Mouse (Mus musculus) frontal cortex, postnatal 14 days (tissue): ENCODE data around the gene Ppp1r27.
"Not testable (repeated sequence)": the region's sequence is repeated elsewhere in the genome, so short reads cannot be mapped to it uniquely, and the experiment has no call there.

Experiments used
- DNase-seq, 2 experiments: peaks; one replicate each; pipeline ENCODE4 v3.0.0; 2022; ENCODE audit warnings: low spot score in 2 of 2

Ppp1r27 gene

DNA sequence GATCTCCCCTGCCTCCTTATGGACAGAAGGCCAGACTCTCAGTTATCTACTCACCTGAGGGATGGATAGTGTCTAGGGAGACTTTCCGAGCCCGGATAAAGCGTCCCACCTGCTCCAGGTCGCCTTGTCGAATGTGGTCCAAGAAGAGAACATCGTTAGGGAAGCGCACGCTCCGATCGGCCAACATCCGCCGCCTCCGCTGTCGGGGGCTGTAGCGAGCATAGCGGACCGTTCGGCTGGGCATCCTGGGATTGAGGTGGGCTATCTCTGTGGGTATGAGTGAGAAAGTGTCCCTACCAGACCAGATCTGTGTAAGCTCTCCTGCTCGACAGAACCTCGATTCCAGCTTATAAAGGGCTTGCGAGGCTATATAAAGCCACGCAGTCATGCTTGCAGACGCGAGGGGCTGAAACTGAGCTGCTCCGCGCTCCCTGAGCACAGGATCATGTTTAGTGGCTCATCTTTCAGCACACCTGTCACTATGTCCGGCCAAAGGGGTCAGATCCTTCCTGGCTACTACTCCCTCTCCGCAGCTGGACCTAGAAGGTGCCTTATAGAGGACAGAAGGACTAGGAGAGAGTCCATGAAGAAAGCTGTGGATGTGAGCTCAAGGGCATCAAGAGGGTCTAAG, at the start of gene Ppp1r27:
Ppp1r27 (minus strand) TSS at position 323 of the 631 bp plus-strand sequence.
- DNase-seq = no peak

- no peak for DNase-seq
Measured at GRCm38 (mm10) chr11:120600716-120601115, 49.8 kb upstream of the Ppp1r27 start.

GRCm38 (mm10) chr11:120598990-120599549, 48.1 kb upstream of the Ppp1r27 start:
- DNase-seq = no peak

DNA sequence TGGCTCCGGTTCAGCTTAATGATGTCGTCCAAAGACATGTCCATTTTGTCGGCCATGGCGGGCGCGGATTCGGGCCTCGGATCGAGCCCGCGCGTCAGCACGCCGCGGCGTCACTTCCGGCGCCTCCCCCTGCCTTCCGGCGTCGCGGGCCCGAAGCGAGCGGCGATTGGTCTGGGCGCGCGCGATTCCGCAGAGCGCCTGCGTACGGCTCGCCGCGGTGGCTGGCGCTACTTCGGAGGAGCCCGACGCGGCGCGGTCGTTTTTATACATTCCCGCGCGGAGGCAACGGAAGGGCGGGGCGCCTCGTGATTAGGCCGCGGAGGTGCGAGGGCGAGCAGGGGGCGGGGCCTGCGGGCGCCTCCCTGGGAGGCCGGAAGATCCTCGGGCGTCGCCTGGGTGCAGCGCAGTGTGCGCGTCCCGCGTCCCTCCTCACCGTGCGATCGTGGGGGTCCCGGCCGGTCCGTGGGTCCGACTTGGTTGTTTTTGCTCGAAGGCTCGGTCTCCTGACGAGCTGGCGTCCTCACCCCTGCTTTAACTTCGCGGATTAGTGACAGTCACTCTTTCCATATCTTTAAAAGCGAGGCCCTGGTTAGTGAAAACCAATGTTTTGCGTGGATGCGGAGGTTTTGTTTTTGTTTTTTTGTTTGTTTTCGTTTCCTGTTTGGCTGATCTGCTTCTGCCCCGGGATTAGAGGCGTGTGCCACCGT, 47.5 kb upstream of the Ppp1r27 start, which contains the start of the genes Alyref and Anapc11:
Alyref (minus strand) TSS at position 83 of the 707 bp plus-strand sequence.
Anapc11 (plus strand) TSS at position 139 of the 707 bp plus-strand sequence.
- DNase-seq = peak; percentile 82 to 88

DNA sequence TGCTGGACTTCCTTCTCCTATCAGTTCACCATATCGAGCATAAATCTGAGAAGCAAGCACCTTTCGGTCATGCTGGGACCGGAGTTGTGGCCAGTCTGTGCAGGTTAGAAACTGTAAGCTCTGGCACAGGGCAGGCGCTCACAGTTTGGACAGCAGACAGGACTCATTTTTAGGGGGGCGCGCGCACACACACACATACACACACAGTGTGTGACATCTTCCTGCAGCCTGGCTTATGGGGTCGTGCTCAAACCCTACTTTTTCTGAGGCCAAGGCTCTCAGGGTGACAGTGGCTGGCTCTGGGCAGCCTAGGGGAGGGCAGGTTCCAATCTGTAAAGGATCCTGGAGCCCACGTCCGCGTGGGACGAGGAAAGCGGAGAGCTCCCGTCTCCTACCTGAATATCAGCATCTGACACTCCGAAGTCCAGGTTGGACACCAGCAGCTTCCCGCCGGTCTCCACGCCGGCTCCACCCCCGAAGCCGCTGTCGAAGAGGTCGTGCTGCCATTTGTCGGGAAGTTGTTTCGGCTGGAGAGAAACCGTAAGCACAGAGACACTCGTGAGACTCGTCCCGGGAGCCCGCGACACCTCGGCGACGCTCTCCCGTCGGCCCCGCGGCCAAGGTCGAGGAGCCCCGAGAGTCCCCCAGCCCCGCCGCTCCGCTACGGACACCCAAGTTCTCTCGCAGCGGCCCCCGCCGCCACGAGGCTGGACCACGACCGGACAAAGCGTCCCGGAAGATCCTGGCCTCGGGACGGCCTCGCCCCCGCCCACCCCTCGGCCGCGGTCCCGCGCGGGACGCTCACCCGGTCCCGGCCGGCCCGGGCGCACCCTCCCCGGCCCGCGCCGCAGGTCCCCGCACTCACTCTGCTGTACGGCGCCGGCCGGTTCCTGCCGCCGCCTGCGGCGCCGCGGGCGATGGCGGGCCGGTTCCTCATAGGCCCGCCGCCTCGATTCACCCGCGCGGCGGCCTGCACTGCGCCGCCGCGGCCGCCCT, 46.6 kb upstream of the Ppp1r27 start:
- DNase-seq = no peak

DNA sequence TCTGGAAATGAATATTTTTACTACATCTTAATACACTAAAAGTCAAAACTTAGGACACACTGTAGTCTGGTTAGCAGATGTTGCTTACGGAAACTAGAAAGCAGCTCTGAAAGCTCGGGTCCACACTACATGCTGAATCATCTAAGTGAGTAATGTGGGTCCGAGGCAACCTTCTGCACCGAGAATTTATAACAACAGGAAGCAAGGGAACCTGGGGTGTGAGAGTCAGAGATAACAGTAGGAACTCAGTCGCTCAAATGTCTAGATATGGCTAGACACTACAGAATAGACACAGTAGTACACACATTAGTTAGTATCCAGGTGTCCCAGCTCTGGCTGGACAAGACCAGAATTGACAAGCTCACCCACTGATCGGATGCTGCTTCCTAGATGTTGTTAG, 37.6 kb upstream of the Ppp1r27 start:
- no peak for DNase-seq

GRCm38 (mm10) chr11:120583937-120584336, 33.0 kb upstream of the Ppp1r27 start:
- DNase-seq = no peak

GRCm38 (mm10) chr11:120582982-120583293, 32.0 kb upstream of the Ppp1r27 start:
- DNase-seq = not testable (repeated sequence)

DNA sequence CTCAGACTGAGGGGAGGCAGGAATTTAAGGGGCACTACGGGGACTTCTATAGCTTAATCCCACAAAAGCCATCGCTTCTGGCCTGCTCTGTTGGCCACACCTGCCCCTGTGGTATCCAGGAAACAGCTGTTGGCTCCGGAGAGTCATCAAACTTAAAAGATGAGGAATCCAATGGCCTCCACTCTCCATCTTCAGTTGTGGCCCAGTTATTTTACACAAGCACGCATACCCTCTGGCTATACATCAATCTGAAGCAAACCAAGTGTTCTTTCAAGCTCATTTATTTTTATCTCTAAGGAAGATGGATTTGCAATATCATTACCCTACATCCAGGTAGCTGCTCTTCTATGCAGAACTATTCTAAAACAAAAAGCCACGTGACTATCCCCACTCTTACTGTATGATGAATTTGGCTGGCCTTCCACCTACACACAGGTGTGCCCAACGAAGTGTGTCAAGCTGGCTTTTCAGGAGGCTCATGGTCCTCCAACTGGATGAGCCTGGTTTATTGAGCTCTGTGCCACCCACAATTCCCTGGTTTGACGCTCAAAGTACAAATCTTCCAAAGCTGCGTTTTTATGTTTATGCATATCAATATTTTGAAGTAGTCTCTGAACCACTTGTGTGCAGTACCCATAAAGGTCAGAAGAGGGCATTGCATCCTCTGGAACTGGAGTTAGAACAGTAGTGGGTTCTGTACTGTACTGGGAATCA, 31.5 kb upstream of the Ppp1r27 start:
- no peak for DNase-seq

GRCm38 (mm10) chr11:120581490-120582267, 30.7 kb upstream of the Ppp1r27 start, which contains the start of gene Arhgdia:
Gene Arhgdia, minus strand, starts transcription at chr11:120581624.
- DNase-seq = peak; percentile 82 to 87

- DNase-seq = no peak
Measured at GRCm38 (mm10) chr11:120580871-120581331, 30.0 kb upstream of the Ppp1r27 start.

DNA sequence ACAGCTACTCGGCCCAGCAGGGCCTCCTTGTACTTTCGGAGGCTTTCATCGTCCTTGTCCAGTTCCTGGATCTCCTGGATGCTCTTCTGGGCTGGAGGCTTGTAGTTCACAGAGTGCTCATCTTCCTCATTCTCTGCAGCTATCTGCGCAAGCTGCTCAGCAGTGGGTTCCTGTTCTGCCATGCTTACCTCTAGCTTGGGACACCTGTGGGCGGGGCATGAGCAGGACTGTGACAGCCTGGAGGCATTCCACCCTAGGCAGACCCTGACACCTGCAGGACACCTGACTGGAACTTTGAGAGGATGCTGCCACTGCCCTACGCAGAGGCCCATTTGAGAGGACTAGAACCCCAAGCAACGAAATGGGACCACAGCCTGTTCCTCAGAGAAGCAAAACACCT, 29.3 kb upstream of the Ppp1r27 start:
- no peak for DNase-seq

GRCm38 (mm10) chr11:120579316-120580107, 28.6 kb upstream of the Ppp1r27 start:
- peak; percentile 43 to 65 for DNase-seq

- DNase-seq = no peak
Measured at GRCm38 (mm10) chr11:120578694-120579243, 27.8 kb upstream of the Ppp1r27 start.

DNA sequence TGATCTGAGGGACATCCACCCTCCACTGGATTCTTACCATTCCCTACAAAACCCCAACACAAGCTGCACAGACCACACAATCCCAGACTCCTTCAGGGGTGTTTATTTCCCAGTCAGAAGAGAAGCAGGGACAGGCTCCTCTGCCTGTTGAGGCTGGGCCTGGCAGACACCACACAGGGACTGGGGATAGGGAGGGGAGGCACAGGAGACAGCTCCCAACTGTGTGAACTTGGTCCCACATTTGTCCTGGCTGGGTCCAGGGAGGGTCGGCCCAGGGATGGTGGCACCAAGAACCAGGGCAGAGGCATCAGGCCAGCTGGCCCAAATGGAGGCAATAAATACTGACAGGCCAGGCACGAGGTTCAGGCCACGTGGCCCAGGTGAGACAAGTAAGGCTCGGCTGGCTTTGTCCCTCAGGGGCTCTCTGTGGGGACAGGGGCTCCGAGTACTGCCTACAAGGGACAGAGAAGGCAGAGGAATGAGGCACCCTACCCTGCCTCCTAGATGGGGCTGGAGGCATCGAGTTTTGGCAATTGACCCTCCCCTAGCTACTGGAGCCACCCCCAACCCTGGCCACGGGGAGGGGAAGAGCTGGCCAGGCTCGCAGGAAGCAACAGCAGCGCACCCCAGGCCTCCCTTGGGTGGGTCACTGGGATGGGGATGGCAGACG, 27.2 kb upstream of the Ppp1r27 start:
- no peak for DNase-seq

DNA sequence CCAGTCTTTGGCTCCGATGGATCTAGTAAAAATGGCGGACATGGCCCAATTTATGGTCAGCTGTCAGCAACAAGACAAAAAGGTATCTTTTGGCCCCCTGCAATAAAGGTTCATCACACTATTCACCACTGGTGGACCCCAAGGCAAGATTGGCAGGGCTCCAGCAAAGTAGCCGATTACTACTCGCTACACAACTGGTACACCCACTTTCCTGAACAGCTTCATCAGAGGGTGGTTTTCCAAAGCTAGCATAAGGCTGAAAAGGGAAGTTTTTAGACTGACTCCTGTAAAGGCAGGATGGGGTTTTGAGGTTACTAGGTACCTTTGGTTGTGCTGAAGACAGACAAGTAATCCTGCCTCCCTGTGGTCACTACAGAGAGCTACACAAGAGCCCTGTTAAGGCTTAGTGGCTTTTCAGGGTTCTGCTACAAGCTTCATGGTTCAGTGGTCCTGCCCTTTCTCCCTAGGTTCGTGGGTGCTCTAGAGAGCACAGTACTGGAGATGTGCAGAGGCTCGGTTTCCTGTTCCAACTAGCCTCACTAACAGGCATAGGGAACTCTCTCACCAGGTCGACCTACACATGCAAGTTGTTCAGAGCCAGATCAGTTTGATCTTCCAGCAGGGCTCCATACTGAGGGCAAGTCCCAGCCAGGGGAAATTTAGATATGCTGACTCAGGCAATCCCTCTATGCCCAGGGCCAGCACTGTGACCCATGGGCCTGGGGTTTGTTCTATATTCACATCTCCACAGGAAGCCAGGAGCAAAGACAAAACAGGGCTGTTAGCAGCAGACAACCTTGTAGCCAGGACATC, 26.5 kb upstream of the Ppp1r27 start:
- DNase-seq = no peak

DNA sequence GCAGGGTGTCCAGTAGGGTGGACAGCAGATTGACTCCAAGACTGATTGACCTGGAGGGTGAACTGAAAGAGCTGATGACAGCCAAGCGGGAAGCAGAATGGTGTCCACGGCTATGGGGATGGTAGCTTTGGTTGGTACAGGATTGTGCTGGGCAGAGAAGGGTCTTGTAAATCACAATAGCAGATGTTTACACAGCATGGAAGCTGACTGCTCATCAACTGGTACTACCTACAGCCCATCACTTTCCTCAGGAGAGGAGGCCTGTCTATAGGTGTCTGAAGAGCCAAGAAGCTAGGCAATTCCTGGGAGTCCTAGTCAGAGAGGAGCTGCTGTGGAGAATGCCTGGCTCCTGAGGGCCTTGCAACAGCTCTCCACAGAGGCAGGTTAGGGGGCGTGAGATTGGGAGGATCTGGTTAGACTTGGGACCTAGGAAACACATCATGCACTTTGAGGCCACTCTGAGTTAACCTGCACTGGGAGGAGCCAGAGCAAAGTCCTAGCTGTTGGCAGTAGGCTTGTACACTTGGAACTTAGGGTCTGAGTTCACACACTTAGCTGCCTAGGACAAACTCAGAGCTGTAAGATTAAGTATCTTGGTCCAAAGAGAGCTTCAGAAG, 25.5 kb upstream of the Ppp1r27 start:
- DNase-seq = no peak
